Mouse (Mus musculus): ENCODE measurements around the gene D930048N14Rik. TPM values are rescaled to one million over a fixed set of nuclear protein-coding genes. Genes with fewer than 3 reads are reported as not detected.
A peak's percentile ranks its signal among the peaks of the same experiment; 100 is the strongest.

The D930048N14Rik gene
- polyA plus RNA-seq, 1 experiment from 2014 or later, result 0.44 TPM

DNA sequence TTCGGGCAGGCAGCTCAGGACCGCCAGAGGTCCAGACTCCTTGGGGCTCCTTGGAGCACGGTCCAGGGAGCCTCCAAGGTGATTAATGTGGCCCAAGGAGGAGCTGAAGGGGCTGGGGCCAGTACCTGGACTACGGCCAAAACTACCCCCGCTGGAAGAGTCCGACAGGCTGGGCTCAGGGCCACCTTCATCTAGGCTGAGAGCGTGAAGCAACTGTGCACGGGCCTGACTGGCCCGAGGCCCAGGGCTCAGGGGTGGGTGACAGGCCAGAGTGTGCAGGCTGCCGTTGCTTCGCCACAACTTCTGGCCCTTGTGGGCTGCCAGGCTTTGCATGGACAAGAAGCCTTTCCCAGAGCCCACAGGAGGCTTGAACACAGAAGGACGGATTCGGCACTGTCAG lies 5.5 kb upstream of the D930048N14Rik start:
- WGBS, result 82% methylated on average over 13 of the region's 13 CpGs
- H3K9ac ChIP-seq, result no peak overlapping the region
- ATAC-seq, result no peak
- 0 out of 2 replicates have a peak, but pooled peaks cover 3% of the 10 kb centered on the region for H3K36me3 ChIP-seq (ENCODE audit: poor library complexity, severe bottlenecking)
- peaks cover 15% of the 10 kb centered on the region for H3K27me3 ChIP-seq
- H3K9me3 ChIP-seq (replicated peaks), result no peaks in the 10 kb centered on the region
- no peak overlapping the region for H3K27ac ChIP-seq
- no peak overlapping the region for H3K4me2 ChIP-seq
- H3K4me1 ChIP-seq, result peaks cover 21% of the 10 kb centered on the region
- no peak overlapping the region for H3K4me3 ChIP-seq

DNA sequence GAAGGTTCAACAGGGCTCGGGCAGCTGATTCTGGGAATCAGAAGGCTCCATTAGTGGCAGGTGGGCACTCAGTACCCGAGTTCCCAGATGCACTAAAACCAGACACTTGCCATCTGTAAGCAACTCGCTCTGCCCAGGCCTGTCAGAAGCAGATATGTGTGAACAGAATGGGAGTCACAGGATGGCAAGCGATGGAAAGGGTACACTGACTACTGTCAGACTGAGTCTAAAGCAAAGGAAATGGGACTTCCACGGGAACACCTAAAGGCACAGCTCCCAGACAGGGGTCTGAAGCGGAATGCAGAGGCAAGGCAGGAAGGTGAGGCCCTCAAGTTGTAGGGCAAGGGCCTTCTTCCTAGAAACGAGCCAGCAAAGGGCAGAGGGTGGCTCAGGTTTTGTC lies 4.5 kb upstream of the D930048N14Rik start:
- Histone ChIP-seq H3K27me3 (peaks cover 24% of the 10 kb centered on the region), H3K9ac (no peak overlapping the region), H3K27ac (no peak overlapping the region), H3K36me3 (ENCODE audit: poor library complexity, severe bottlenecking) (0 out of 2 replicates have a peak, but pooled peaks cover 3% of the 10 kb centered on the region), H3K4me3 (no peak overlapping the region), H3K9me3 (replicated peaks) (no peaks in the 10 kb centered on the region), H3K4me1 (peaks cover 30% of the 10 kb centered on the region), H3K4me2 (no peak overlapping the region)
- 90% methylated on average over 7 of the region's 7 CpGs for whole genome bisulfite sequencing
- ATAC-seq, result no peak

DNA sequence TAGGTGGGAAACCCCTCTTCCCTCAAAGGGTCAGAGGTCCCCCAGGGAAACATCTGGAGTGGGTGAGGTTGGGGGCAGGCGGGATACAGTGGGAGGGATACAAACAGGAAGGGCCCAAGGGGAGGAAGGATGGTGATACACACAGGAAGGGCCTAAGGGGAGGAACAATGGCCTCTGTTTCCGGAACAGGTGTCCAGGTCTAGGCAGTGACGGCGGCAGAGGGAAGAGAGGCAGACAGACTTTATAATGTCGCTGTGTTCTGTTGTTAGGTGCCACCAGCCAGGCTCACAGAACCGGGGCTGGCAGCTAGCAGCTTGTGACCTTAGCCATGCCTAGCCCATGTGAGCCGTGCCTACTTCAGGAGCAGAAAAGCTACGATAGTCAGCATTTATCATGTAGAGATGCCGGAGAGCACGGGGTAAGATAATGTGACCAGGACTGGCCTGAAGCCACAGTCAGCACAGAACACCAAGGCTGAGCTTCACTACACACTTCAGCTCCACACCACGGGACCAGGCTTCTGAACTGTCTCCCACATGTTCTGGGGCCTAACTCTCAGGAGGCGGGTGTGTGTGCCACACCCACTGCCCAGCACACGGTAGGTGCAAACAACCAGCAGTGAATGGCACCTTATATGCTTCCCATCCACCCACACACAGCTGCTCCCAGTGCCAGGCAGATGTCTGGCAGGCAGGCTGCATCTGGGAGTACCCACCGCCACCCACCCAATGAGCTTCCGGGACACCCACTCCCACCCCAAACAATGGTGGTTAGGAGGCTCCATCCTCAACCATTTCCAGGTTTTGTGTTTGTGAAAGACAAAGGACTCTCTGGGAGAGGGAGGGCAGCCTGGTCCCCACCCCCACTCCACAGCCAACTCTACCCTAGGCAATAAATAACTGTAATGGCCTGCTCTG lies 3.7 kb upstream of the D930048N14Rik start:
- H3K9me3 ChIP-seq (replicated peaks), result no peaks in the 10 kb centered on the region
- no peak overlapping the region for H3K4me2 ChIP-seq
- 0 out of 2 replicates have a peak, but pooled peaks cover 3% of the 10 kb centered on the region for H3K36me3 ChIP-seq (ENCODE audit: poor library complexity, severe bottlenecking)
- H3K4me1 ChIP-seq, result peaks cover 30% of the 10 kb centered on the region
- H3K27me3 ChIP-seq, result peaks cover 24% of the 10 kb centered on the region
- H3K4me3 ChIP-seq, result no peak overlapping the region
- ATAC-seq, result no peak
- H3K9ac ChIP-seq, result no peak overlapping the region
- WGBS, result 86% methylated on average over 15 of the region's 15 CpGs
- no peak overlapping the region for H3K27ac ChIP-seq

- no peak overlapping the region for H3K4me3 ChIP-seq
Observed at GRCm38 (mm10) chr11:51648566-51648965, 2.2 kb upstream of the D930048N14Rik start.

DNA sequence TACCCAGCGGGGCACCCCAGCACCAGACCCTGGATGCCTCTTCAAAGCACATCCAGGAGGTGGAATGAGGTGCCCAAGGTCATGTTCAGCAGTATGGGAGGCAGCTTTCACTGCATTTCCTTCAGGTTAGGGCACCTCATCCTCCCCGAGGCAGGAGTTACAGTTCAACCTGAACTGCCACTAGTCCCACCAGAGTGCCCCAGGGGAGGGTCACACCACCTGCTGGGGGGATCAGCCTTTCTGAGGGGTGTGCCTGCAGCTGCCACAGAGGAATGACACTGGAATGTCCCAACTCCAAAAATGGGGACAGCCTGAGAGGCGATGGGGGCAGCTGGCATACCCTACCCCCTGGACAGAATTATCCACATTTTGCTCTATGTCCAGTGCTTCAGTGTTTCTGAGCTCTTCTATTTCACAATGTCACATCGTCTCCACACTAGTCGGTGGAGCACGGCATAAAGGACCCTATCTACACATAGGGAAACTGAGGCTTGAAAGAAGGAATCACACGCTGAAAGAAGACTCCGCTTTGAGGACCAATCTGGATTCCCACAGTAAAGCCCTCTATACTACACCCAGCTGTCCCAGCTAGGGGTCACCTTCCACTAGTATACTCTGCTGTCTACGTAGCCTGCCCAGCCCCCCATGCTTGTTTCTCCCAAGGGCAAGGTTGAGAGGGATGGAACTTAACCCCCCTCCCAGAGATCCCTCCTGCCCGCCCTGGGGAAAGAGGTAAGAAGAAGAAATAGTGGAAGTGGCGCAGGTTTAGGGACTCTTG lies 1.5 kb upstream of the D930048N14Rik start:
- 32% methylated on average over 11 of the region's 11 CpGs for WGBS
- Histone ChIP-seq H3K36me3 (ENCODE audit: poor library complexity, severe bottlenecking) (0 out of 2 replicates have a peak, but pooled peaks cover under 1% of the 10 kb centered on the region), H3K4me1 (peaks cover 30% of the 10 kb centered on the region), H3K27ac (no peak overlapping the region; the same call in 1 of the 2 replicates), H3K4me2 (peak overlapping the region; percentile 92), H3K4me3 (peak overlapping the region; percentile 55), H3K27me3 (peaks cover 27% of the 10 kb centered on the region), H3K9ac (0 out of 2 replicates have a peak overlapping the region, but pooled peaks have one; percentile 34), H3K9me3 (replicated peaks) (no peaks in the 10 kb centered on the region)
- ATAC-seq, result no peak

More at GRCm38 (mm10) chr11:51648566-51648965, 2.2 kb upstream of the D930048N14Rik start:
- H3K4me2 ChIP-seq, result peak overlapping the region; percentile 92; the same call in 1 of the 2 replicates
- no peak overlapping the region for H3K9ac ChIP-seq
- H3K27me3 ChIP-seq, result peaks cover 24% of the 10 kb centered on the region
- ATAC-seq, result no peak
- peaks cover 30% of the 10 kb centered on the region for H3K4me1 ChIP-seq
- 29% methylated on average over 3 of the region's 3 CpGs for WGBS
- H3K27ac ChIP-seq, result no peak overlapping the region; the same call in 1 of the 2 replicates
- H3K9me3 ChIP-seq (replicated peaks), result no peaks in the 10 kb centered on the region
- H3K36me3 ChIP-seq (ENCODE audit: poor library complexity, severe bottlenecking), result 0 out of 2 replicates have a peak, but pooled peaks cover 3% of the 10 kb centered on the region

GRCm38 (mm10) chr11:51649889-51650199 lies 910 bp upstream of the D930048N14Rik start:
- Histone ChIP-seq H3K4me2 (peak overlapping the region; percentile 92), H3K4me3 (peak overlapping the region; percentile 55), H3K9ac (peak overlapping the region; percentile 70), H3K9me3 (replicated peaks) (no peaks in the 10 kb centered on the region), H3K27me3 (peaks cover 27% of the 10 kb centered on the region), H3K27ac (no peak overlapping the region), H3K4me1 (peaks cover 30% of the 10 kb centered on the region), H3K36me3 (ENCODE audit: poor library complexity, severe bottlenecking) (no peaks in the 10 kb centered on the region)
- 7% methylated on average over 7 of the region's 7 CpGs for WGBS
- no peak for ATAC-seq

GRCm38 (mm10) chr11:51650261-51650660 lies 493 bp upstream of the D930048N14Rik start:
- H3K4me3 ChIP-seq, result peak overlapping the region; percentile 55
- no peak overlapping the region for H3K27ac ChIP-seq
- H3K36me3 ChIP-seq (ENCODE audit: poor library complexity, severe bottlenecking), result no peaks in the 10 kb centered on the region
- H3K27me3 ChIP-seq, result peaks cover 27% of the 10 kb centered on the region
- ATAC-seq, result peak; percentile 25; the same call in 1 of the 2 replicates
- peaks cover 30% of the 10 kb centered on the region for H3K4me1 ChIP-seq
- H3K9ac ChIP-seq, result peak overlapping the region; percentile 70
- no peaks in the 10 kb centered on the region for H3K9me3 ChIP-seq (replicated peaks)
- 2% methylated on average over 30 of the region's 30 CpGs for WGBS
- peak overlapping the region; percentile 92 for H3K4me2 ChIP-seq

DNA sequence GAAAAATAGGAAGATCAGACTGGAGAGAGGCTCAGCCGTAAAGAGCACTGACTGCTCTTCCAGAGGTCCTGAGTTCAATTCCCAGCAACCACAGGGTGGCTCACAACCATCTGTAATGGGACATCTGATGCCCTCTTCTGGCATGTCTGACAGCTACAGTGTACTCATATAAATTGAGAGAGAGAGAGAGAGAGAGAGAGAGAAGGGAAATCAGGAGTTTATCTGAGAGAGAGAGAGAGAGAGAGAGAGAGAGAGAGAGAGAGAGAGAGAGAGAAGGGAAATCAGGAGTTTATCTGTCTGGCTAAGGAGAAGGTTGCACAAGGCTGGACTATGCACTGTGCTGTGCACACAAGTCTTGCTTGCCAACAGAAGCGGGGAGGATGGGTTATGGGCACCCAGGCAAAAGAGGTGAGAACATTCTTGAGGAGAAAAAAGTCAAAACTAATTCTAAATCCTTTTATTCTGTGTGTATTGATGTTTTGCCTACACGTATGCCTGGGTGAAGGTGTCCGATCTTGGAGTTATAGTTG lies 2.2 kb downstream of the D930048N14Rik start:
- Histone ChIP-seq H3K9ac (no peak overlapping the region), H3K4me1 (peaks cover 30% of the 10 kb centered on the region), H3K9me3 (replicated peaks) (no peaks in the 10 kb centered on the region), H3K4me2 (no peak overlapping the region), H3K36me3 (ENCODE audit: poor library complexity, severe bottlenecking) (no peaks in the 10 kb centered on the region), H3K4me3 (no peak overlapping the region), H3K27ac (no peak overlapping the region), H3K27me3 (peaks cover 27% of the 10 kb centered on the region)
- 90% methylated on average over 4 of the region's 4 CpGs for WGBS
- ATAC-seq, result no peak

DNA sequence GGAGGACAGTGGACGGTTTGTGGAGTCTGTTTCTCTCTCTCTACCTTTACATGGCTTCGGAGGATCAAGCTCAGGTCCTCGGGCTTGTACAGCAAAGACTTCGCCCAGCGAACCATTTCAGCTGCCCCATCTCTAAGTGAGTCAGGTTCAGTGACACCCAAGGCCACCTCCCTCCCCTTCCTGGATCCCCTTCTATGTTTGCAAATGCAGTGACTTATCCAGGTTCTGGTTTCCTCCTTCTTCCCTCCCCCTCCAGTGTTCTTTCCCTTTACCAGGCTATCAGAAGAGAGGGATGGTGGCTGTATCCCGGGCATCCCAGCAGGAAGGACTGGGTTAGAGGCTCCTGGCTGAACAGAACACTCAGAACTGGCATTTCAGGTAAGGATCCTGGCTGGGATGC lies 3.0 kb downstream of the D930048N14Rik start:
- H3K4me3 ChIP-seq, result no peak overlapping the region
- H3K36me3 ChIP-seq (ENCODE audit: poor library complexity, severe bottlenecking), result no peaks in the 10 kb centered on the region
- no peaks in the 10 kb centered on the region for H3K9me3 ChIP-seq (replicated peaks)
- H3K27me3 ChIP-seq, result peaks cover 27% of the 10 kb centered on the region
- 0 out of 2 replicates have a peak overlapping the region, but pooled peaks have one; percentile 16 for H3K9ac ChIP-seq
- H3K4me1 ChIP-seq, result peaks cover 24% of the 10 kb centered on the region
- no peak overlapping the region for H3K27ac ChIP-seq
- H3K4me2 ChIP-seq, result no peak overlapping the region
- WGBS, result 88% methylated on average over 6 of the region's 6 CpGs
- no peak for ATAC-seq

- H3K4me2 ChIP-seq, result no peak overlapping the region
- no peaks in the 10 kb centered on the region for H3K36me3 ChIP-seq (ENCODE audit: poor library complexity, severe bottlenecking)
- H3K4me3 ChIP-seq, result no peak overlapping the region
- H3K9me3 ChIP-seq (replicated peaks), result no peaks in the 10 kb centered on the region
- H3K27ac ChIP-seq, result no peak overlapping the region
- peaks cover 16% of the 10 kb centered on the region for H3K27me3 ChIP-seq
- ATAC-seq, result no peak
- WGBS, result 98% methylated on average over 3 of the region's 3 CpGs
- no peak overlapping the region for H3K9ac ChIP-seq
- H3K4me1 ChIP-seq, result peaks cover 13% of the 10 kb centered on the region
Observed at GRCm38 (mm10) chr11:51654891-51655290, 4.1 kb downstream of the D930048N14Rik start.

DNA sequence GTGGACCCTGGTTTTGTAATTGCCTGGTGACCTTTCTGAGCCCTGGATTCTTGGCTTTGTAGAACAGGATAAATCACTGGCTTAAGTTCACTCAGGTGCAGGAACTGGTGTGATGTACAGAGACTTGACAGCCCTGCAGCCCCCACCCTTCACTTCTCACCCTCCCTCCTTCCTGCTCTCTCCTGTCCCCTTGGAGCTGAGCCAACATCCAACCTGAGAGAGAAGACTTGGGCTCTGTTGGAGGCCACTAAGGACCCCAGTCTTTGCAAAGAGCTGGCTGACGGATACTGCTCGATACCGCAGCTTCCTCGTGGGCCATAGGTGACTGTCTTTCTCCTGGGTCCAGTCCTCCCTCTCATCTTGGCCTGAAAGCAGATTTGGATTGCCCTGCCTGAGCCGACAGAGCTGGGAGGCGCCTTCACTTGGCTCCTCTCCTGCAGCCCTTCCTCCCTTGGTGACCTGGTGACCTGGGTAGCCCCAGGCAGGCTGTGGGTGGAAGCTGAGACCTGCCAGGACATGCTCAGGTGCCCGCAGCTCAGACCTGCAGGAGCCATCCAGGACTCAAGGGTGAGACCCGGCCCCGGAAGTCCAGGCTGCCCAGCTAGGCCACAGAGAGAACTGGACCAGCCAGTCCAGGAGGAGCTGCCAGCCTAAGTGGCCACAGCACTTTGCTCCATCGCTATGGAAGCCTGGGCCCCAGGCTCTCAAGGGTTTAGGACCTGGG lies 6.2 kb downstream of the D930048N14Rik start:
- no peaks in the 10 kb centered on the region for H3K4me1 ChIP-seq
- no peak overlapping the region for H3K9ac ChIP-seq
- no peak overlapping the region for H3K4me3 ChIP-seq
- 86% methylated on average over 10 of the region's 10 CpGs for WGBS
- no peaks in the 10 kb centered on the region for H3K36me3 ChIP-seq (ENCODE audit: poor library complexity, severe bottlenecking)
- 0 out of 2 replicates have a peak, but pooled peaks cover 3% of the 10 kb centered on the region for H3K27me3 ChIP-seq
- no peak overlapping the region for H3K4me2 ChIP-seq
- ATAC-seq, result no peak
- H3K9me3 ChIP-seq (replicated peaks), result no peaks in the 10 kb centered on the region
- no peak overlapping the region for H3K27ac ChIP-seq
